Mouse (Mus musculus) limb, embryonic 13.5 days (tissue): ENCODE data around the gene Rnaseh2a. TPM values are rescaled to one million over a fixed set of nuclear protein-coding genes. Genes with fewer than 3 reads are reported as not detected.

Experiments used
- ATAC-seq: fragments of 200-750 bp; cut with Nextera tagmentation; 2 replicates; pipeline ENCODE4 v1.8.0; 2017; ENCODE audit warnings: low read depth, moderate number of reproducible peaks, moderate TSS enrichment; ENCODE audit not compliant: low FRiP score
- H3K27ac ChIP-seq: fragments of 300-500 bp; sonication (generic); 2 replicates; pipeline ENCODE4 v1.5.1; 2015; ENCODE audit warnings: inconsistent platforms, mild to moderate bottlenecking, moderate library complexity
- H3K27me3 ChIP-seq: fragments of 300-500 bp; sonication (generic); 2 replicates; pipeline ENCODE4 v1.6.1; 2015; ENCODE audit warnings: mild to moderate bottlenecking, inconsistent platforms
- H3K36me3 ChIP-seq: fragments of 300-500 bp; sonication (generic); 2 replicates; pipeline ENCODE4 v1.6.1; 2015; ENCODE audit warnings: inconsistent platforms, mild to moderate bottlenecking, moderate library complexity
- H3K4me1 ChIP-seq: fragments of 300-500 bp; sonication (generic); 2 replicates; pipeline ENCODE4 v1.6.1; 2015; ENCODE audit warnings: inconsistent platforms
- H3K4me2 ChIP-seq: fragments of 300-500 bp; sonication (generic); replicated peaks from 2 replicates; pipeline ENCODE4 v1.6.1; 2015; ENCODE audit warnings: inconsistent platforms, mild to moderate bottlenecking, moderate library complexity
- H3K4me3 ChIP-seq: fragments of 300-500 bp; sonication (generic); 2 replicates; pipeline ENCODE4 v1.5.1; 2015; ENCODE audit warnings: moderate library complexity, mild to moderate bottlenecking, inconsistent platforms
- H3K9ac ChIP-seq: fragments of 300-500 bp; sonication (generic); 2 replicates; pipeline ENCODE4 v1.6.1; 2015; ENCODE audit warnings: mild to moderate bottlenecking, inconsistent platforms
- H3K9me3 ChIP-seq: fragments of 300-500 bp; sonication (generic); 2 replicates; pipeline ENCODE4 v1.6.1; 2016; ENCODE audit warnings: inconsistent platforms
- WGBS: fragments of 180-500 bp; shearing (Covaris S2); methylation state at CpG from one replicate; pipeline ENCODE4 v1.1.7; 2015; 5-methylcytosine and 5-hydroxymethylcytosine counted together
- polyA plus RNA-seq: library from polyadenylated mRNA; unstranded; fragments of >200 nt; fragmentation: Nextera tagmentation; extraction: Ambion mirVana; gene quantifications from 2 replicates; pipeline ENCODE4 v1.2.1, GENCODE M21; 2015

Rnaseh2a gene
- polyA plus RNA-seq, 1 experiment from 2014 or later = 93.2 TPM

DNA sequence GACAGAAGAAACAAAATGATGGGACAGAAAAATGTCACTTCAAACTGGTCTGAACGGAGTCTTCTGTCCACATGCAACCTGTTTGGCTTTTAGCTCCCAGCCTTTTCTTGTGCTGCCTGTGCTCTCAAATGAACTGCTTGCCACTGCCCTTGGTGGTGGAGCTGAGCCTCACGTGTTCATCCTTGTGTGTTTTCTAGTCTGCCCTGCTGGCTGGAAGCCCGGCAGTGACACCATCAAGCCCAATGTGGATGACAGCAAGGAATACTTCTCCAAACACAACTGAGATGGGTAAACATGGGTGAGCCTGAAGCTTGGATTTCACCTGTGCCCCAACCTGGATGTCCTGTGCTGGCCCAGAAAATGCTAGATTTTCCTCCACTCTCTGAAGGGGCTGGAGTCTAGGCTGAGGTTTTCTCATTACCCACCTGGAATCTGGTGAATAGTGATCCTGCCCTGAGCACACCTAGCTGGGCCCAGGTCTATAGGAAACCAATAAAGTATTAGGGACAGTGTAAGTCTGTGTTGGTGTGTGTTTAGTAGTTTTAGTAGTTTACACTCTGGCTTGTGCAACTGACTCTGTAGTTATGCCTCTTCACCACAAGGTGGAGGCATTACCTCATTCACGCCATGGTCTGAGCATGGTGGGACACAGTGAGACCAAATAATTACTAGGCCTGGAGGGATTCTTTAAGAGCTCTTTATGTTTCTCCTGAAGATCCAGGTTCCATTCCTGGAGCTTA is 4.4 kb upstream of the Rnaseh2a start:
- Histone ChIP-seq H3K27me3 (peaks cover 25% of the 10 kb centered on the region), H3K4me3 (no peak overlapping the region), H3K9me3 (no peaks in the 10 kb centered on the region), H3K36me3 (peaks cover 40% of the 10 kb centered on the region), H3K9ac (no peak overlapping the region), H3K4me2 (no peak overlapping the region), H3K4me1 (peaks cover 51% of the 10 kb centered on the region), H3K27ac (no peak overlapping the region)
- WGBS = 65% methylated on average over 4 of the region's 4 CpGs
- 0 out of 2 replicates have a peak, but pooled peaks have one; percentile 12 for ATAC-seq

DNA sequence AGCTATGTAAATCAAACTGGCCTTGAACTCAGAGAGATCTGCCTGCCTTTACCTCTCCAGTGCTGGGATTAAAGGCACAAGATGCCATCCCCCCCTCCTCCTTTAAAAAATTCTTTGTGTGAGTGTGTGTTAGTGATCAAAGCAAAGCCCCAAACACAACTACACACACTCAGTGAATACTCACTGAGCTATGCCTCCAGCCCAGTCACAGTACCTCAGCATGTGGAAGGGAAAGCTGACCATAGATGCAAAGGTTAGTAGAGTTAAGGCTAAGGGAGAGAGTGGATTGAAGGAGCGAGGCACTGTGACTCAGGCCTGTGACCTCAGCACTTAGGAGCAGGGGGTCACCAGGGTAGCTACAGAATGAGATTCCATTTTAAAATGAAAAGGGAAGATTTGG is 3.5 kb upstream of the Rnaseh2a start:
- H3K36me3 ChIP-seq = peaks cover 40% of the 10 kb centered on the region
- H3K9me3 ChIP-seq = no peaks in the 10 kb centered on the region
- peaks cover 16% of the 10 kb centered on the region for H3K27me3 ChIP-seq
- H3K4me1 ChIP-seq = peaks cover 51% of the 10 kb centered on the region
- H3K4me2 ChIP-seq = no peak overlapping the region
- no peak overlapping the region for H3K9ac ChIP-seq
- H3K27ac ChIP-seq = no peak overlapping the region
- ATAC-seq = no peak
- 88% methylated on average over 1 of the region's 1 CpGs for WGBS
- no peak overlapping the region for H3K4me3 ChIP-seq

DNA sequence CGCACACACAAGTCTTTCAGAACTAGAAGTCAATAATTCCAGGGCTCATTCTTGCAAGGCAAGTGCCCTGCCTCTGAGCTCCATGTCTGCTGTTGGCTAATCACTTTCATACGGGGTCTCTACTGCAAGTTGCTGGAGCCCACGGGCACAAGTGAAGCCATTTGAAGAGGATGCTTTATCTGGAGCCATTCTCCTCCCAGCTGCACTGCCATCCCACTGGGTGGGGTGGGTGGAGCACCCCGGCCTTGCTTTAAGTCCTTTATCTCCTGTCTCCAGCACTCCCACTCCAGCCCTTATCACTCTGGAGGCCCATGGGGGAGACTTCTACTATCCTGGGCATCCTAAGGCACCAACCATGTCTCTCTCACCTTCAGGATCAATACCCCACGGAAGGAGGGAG is 1.3 kb upstream of the Rnaseh2a start:
- H3K9ac ChIP-seq = peak overlapping the region; percentile 93
- 61% methylated on average over 5 of the region's 5 CpGs for WGBS
- H3K27ac ChIP-seq = no peak overlapping the region; the same call in 1 of the 2 replicates

DNA sequence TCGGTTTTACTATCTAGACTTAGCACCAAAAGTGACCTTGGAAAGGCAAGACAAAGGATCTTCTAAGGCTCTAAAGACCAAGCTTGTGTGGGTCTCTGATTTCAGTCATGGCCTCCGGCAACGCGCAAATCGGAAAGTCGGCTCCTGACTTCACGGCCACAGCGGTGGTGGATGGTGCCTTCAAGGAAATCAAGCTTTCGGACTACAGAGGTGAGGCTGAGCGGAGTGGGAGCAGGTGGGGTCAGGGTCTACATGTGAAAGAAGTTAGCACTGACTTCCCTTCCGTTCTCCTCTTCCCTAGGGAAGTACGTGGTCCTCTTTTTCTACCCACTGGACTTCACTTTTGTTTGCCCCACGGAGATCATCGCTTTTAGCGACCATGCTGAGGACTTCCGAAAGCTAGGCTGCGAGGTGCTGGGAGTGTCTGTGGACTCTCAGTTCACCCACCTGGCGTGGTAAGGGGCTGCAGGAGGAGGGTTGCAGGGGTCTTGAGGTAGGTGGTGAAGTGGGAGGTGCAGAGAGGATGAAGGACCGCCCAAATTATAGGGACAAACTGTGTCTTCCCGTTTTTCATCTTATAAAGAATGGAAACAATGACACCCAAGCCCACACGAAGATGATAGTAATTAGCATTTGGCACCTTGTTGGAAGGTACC is 696 bp upstream of the Rnaseh2a start:
- H3K27me3 ChIP-seq = no peaks in the 10 kb centered on the region
- H3K4me1 ChIP-seq = peaks cover 40% of the 10 kb centered on the region

More for the DNA sequence above, 1.3 kb upstream of the Rnaseh2a start:
- ATAC-seq = no peak
- peak overlapping the region; percentile 94 for H3K4me2 ChIP-seq
- H3K4me3 ChIP-seq = peak overlapping the region; percentile 80
- peaks cover 40% of the 10 kb centered on the region for H3K36me3 ChIP-seq
- no peaks in the 10 kb centered on the region for H3K27me3 ChIP-seq
- peaks cover 44% of the 10 kb centered on the region for H3K4me1 ChIP-seq
- no peaks in the 10 kb centered on the region for H3K9me3 ChIP-seq

DNA sequence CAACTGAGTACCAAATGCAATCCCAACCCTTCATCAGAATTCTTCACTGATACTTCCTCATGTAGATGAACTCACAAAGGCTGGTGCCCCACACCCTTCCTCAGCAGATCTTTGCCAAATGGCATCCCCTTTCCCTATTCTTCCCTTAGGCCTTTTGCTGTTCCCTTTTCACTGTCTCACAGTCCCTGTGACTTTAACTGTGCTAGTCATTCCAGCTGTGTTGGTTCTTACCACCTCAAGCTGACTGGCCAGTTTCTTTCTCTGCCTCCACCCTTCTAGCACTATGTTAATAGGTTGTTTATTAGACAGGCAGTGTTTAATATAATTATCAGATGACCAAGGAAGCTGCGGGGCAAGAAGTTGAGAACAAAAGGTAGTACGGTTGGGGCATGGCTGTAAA is 917 bp downstream of the Rnaseh2a start:
- peaks cover 39% of the 10 kb centered on the region for H3K4me1 ChIP-seq
- peak overlapping the region; percentile 93 for H3K9ac ChIP-seq
- peak overlapping the region; percentile 87 for H3K27ac ChIP-seq
- no peaks in the 10 kb centered on the region for H3K27me3 ChIP-seq
- peak overlapping the region; percentile 80 for H3K4me3 ChIP-seq
- H3K36me3 ChIP-seq = peaks cover 35% of the 10 kb centered on the region
- no peak for ATAC-seq
- H3K4me2 ChIP-seq = peak overlapping the region; percentile 94
- no peaks in the 10 kb centered on the region for H3K9me3 ChIP-seq
- WGBS = 14% methylated on average over 2 of the region's 2 CpGs

More for the DNA sequence above, 696 bp upstream of the Rnaseh2a start:
- Histone ChIP-seq H3K36me3 (peaks cover 40% of the 10 kb centered on the region), H3K27ac (peak overlapping the region; percentile 87), H3K9me3 (no peaks in the 10 kb centered on the region), H3K4me3 (peak overlapping the region; percentile 80), H3K9ac (peak overlapping the region; percentile 93), H3K4me2 (peak overlapping the region; percentile 94)
- 7% methylated on average over 21 of the region's 21 CpGs for WGBS
- no peak for ATAC-seq

DNA sequence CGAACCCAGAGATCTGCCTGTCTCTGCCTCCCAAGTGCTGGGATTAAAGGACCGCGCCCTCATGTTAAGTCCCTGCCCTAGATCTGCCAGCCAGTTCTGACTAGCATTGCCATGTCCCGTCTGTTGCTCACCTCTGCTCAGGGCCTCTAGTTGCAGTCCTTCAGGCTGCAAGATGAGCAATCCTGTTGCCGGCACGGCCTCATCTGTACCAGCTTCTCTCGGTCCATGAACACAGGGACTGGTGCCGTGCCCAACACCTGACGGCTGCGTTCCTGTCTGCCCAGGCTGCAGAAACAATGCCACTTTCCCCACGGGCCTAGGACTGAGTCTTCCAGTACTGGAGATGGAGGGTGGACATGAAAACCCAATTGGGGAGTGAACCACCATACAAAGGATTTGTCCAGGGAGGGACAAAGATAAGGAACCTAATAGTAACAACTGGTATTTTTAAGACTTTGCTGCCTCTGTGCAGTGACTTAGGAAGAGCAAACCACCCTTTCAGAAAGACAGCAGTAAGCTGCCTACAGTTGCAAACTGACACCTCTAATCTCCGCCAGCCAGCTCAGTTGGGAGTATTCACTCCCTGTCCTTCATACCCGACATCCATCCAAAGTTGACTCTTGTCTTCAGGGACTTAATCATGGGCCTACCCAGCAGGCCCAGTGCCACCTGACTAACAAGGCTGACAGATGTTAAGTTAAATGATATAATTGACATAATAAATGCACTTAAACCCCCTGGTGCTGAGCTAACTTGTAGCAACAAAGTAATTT is 1.8 kb downstream of the Rnaseh2a start:
- ATAC-seq = no peak
- no peak overlapping the region for H3K4me3 ChIP-seq
- H3K4me2 ChIP-seq = no peak overlapping the region
- peaks cover 39% of the 10 kb centered on the region for H3K4me1 ChIP-seq
- H3K9ac ChIP-seq = no peak overlapping the region
- no peaks in the 10 kb centered on the region for H3K9me3 ChIP-seq
- 94% methylated on average over 13 of the region's 13 CpGs for whole genome bisulfite sequencing
- H3K27ac ChIP-seq = no peak overlapping the region
- no peaks in the 10 kb centered on the region for H3K27me3 ChIP-seq
- peaks cover 30% of the 10 kb centered on the region for H3K36me3 ChIP-seq

DNA sequence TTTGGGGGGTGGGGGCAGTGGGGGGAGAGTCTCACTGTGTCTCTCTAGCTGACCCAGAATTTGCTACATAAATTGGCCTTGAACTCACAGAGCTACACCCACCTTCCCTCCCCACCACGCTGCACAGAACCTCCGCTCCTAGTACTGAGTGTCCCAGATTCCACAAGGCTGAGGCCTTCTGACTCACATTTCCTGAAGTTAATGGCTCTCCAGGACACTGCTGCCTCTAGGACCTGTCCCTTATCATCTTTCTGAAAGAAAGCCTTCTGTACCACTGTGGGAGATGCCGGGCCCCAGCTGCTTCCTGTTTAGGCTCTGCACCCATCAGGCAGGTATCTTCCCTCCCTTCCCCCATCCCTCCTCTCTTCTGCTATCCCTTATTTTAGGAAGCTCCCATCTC is 3.0 kb downstream of the Rnaseh2a start:
- peak overlapping the region; percentile 66 for H3K4me3 ChIP-seq
- H3K36me3 ChIP-seq = peaks cover 24% of the 10 kb centered on the region
- peak overlapping the region; percentile 48; the same call in 1 of the 2 replicates for H3K27ac ChIP-seq
- 54% methylated on average over 3 of the region's 3 CpGs for WGBS
- ATAC-seq = no peak
- no peaks in the 10 kb centered on the region for H3K9me3 ChIP-seq
- H3K4me2 ChIP-seq = peak overlapping the region; percentile 89
- H3K9ac ChIP-seq = no peak overlapping the region
- peaks cover 39% of the 10 kb centered on the region for H3K4me1 ChIP-seq
- H3K27me3 ChIP-seq = no peaks in the 10 kb centered on the region

DNA sequence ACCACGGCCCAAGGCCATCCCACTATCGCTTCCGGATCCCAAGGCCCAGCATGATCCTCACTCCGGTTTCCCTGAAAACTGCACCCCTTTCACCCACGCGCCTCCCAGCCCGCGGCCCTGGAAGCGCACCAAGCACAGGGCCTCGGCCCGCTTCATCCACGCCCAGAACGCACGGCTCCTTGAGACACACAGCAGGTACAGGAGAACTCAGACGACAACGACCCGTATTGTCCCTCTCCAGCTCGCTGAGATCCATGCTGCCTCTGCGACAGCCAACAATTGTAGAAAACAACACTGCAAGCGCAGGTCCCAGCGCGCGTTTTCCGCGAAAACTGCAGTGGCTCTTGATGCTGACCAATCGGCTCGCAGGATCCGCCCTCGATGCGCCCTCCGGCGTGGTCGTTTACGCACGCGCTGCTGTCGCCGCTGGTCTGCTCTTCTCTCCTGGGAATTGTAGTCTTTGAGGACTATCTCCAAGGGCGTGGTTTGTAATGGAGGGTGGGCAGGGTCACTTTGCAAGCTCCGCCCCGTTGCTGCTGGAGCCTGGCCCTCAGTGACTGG is 3.8 kb downstream of the Rnaseh2a start:
- Histone ChIP-seq H3K4me1 (peaks cover 33% of the 10 kb centered on the region), H3K4me2 (peak overlapping the region; percentile 89), H3K27ac (no peak overlapping the region; the same call in 1 of the 2 replicates), H3K27me3 (no peaks in the 10 kb centered on the region), H3K9me3 (no peaks in the 10 kb centered on the region), H3K4me3 (peak overlapping the region; percentile 66), H3K9ac (peak overlapping the region; percentile 81), H3K36me3 (peaks cover 22% of the 10 kb centered on the region)
- ATAC-seq = peak; percentile 78
- under 1% methylated on average over 41 of the region's 41 CpGs for WGBS

DNA sequence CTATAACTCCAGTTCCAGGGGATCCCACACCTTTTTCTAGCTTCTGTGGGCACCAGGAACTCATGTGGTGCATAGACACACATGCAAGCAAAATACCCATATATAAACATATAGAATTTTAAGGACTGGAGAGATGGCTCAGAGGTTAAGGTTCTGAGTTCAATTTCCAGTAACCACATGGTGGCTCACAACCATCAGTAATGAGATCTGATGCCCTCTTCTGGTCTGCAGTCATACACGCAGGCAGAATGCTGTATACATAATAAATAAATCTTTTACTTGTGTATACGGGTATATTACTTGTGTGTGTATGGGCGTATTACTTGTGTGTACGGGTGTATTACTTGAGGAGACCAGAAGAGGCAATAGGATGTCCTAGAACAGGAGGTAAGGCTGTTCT is 5.6 kb downstream of the Rnaseh2a start:
- Histone ChIP-seq H3K27me3 (no peaks in the 10 kb centered on the region), H3K27ac (no peak overlapping the region), H3K9ac (no peak overlapping the region), H3K4me2 (no peak overlapping the region), H3K4me3 (no peak overlapping the region), H3K4me1 (peaks cover 27% of the 10 kb centered on the region), H3K9me3 (no peaks in the 10 kb centered on the region), H3K36me3 (peaks cover 31% of the 10 kb centered on the region)
- ATAC-seq = no peak
- 93% methylated on average over 4 of the region's 4 CpGs for WGBS

DNA sequence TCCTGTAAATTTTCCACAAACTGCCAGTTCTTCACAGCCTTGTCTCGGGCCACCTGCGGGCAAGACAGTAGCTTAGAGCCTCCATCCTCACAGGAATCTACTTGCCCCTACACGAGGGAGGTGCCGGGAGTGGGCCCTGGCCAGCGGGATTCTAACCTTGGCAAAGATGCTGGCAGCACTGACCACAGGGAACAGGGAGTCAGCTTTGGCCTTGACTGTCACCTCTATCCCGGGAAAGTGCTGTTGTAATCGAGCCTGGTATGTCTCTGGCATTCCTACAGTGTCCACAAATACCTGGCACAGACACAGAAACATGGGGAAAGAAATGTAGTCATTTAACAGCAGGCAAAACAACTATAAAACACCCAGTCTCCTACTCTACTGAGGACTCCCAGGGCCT is 9.8 kb downstream of the Rnaseh2a start:
- Histone ChIP-seq H3K27ac (no peak overlapping the region), H3K9me3 (no peaks in the 10 kb centered on the region), H3K9ac (no peak overlapping the region), H3K36me3 (peaks cover 53% of the 10 kb centered on the region), H3K4me2 (no peak overlapping the region), H3K4me1 (peaks cover under 1% of the 10 kb centered on the region; the same call in 1 of the 2 replicates), H3K27me3 (no peaks in the 10 kb centered on the region), H3K4me3 (no peak overlapping the region)
- WGBS = 89% methylated on average over 7 of the region's 7 CpGs
- no peak for ATAC-seq

DNA sequence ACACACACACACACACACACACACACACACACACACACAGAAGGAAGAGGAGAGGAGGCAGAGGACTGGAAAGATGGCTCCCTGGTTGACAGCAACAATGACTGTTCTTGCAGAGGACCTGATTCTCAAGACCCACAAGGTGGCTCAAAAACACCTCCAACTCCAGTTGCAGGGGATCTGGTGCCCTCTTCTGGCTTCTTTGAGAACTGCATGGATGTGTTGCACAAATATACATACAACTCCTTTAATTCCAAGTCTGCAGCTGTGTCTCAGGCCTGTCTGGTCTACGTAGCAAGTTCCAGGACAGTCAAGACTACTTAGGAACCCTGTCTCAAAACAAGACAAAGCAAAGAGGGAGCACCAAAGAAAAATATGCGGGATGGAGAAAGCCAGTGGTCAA is 12.8 kb downstream of the Rnaseh2a start:
- no peak overlapping the region for H3K4me3 ChIP-seq
- 44% methylated on average over 2 of the region's 2 CpGs for WGBS
- H3K9me3 ChIP-seq = no peaks in the 10 kb centered on the region
- H3K27ac ChIP-seq = no peak overlapping the region
- peaks cover 21% of the 10 kb centered on the region for H3K27me3 ChIP-seq
- no peaks in the 10 kb centered on the region for H3K4me1 ChIP-seq
- peaks cover 39% of the 10 kb centered on the region for H3K36me3 ChIP-seq
- H3K4me2 ChIP-seq = no peak overlapping the region
- H3K9ac ChIP-seq = no peak overlapping the region
- no peak for ATAC-seq
